22 mouse cellular contexts compared by ENCODE assay signal in the genomic region with DNA sequence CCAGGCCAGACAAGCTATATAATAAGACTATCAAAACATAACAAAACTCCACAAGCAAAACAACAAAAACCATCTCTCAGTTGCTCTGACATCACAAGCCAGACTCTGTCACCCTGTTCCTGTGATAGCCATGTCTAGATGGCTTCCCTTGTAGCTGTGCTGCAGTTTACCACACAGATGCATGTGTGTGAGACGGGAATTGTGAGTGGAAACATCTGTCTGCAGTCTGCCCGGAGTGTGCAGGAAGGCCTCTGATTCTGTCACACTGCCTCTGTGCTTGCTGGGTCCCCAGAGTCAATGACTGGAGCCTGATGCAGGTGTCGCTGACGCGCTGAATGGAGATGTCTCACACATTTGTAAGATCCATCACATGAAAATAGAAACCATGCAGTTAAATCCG.
DNase-seq lines count a peak whose midpoint lies in the region; ATAC-seq and TF ChIP-seq lines count a peak whose summit lies in the region.
"Had no signal": no experiment of that assay in that cellular context is flagged by ENCODE, and none has a peak within 500 bp of the region (broad histone marks: within the 10 kb centered on the region; RNA-seq: fewer than 3 reads in every experiment).

No protein-coding gene starts in this region.

- 0 out of 2 replicates have a peak, but pooled peaks cover 14% of the 10 kb centered on the region for H3K4me1 ChIP-seq in lung, embryonic 15.5 days
- no peaks in the 10 kb centered on the region for H3K4me1 ChIP-seq in lung, postnatal 0 days (ENCODE audit: insufficient read depth, low read depth, low read length)
- H3K4me1 ChIP-seq in limb, embryonic 11.5 days (ENCODE audit: control insufficient read depth, insufficient read depth, low read length): no peaks in the 10 kb centered on the region
- H3K4me1 ChIP-seq in thymus, adult 2 months (replicated peaks; ENCODE audit: control insufficient read depth, insufficient read depth, low read length): no peaks in the 10 kb centered on the region

- TF ChIP-seq EP300 in lung, postnatal 0 days (IDR thresholded peaks at IDR 0.05): no peak

- no peak for DNase-seq in lung, postnatal 0 days (ENCODE audit: low spot score)
- peak; percentile 48 for DNase-seq in forelimb bud, embryonic 11.5 days (ENCODE audit: low read depth, low spot score)
- peak; percentile 50 for DNase-seq in limb, embryonic 11.5 days (ENCODE audit: low spot score)
- no peak for DNase-seq in thymus, adult 2 months
- DNase-seq in cerebellum, adult 9-10 months: no peak
- DNase-seq: adrenal gland, adult 2 months; adrenal gland, postnatal 14 days; cerebellum, adult 11-12 months; cerebellum, adult 8-10 months; cerebellum, postnatal 14 days; gastrocnemius, postnatal 14 days; heart, adult 11 months had no signal

- 55% methylated on average over 6 of the region's 6 CpGs for WGBS in lung, embryonic 15.5 days
- WGBS in lung, postnatal 0 days: 68% methylated on average over 6 of the region's 6 CpGs
- 47% methylated on average over 6 of the region's 6 CpGs for WGBS in limb, embryonic 11.5 days
- WGBS in thymus, adult 2 months: 93% methylated on average over 6 of the region's 6 CpGs

- no peak overlapping the region for H3K4me3 ChIP-seq in lung, embryonic 15.5 days
- H3K4me3 ChIP-seq in lung, postnatal 0 days (ENCODE audit: low read depth, low read length): no peak overlapping the region
- no peak overlapping the region for H3K4me3 ChIP-seq in limb, embryonic 11.5 days (ENCODE audit: low read depth, low read length)
- no peak overlapping the region for H3K4me3 ChIP-seq in thymus, adult 2 months (ENCODE audit: control insufficient read depth, insufficient read depth, low read length)
- H3K4me3 ChIP-seq: embryonic facial prominence, embryonic 10.5 days; embryonic facial prominence, embryonic 13.5 days; erythroblast, embryonic 14.5 days; forebrain, embryonic 12.5 days; forebrain, embryonic 15.5 days; hindbrain, embryonic 12.5 days; hindbrain, embryonic 15.5 days had no signal

- H3K36me3 ChIP-seq in lung, embryonic 15.5 days: no peaks in the 10 kb centered on the region
- no peaks in the 10 kb centered on the region for H3K36me3 ChIP-seq in lung, postnatal 0 days (ENCODE audit: insufficient read depth, low read length)
- H3K36me3 ChIP-seq in limb, embryonic 11.5 days (ENCODE audit: control insufficient read depth, insufficient read depth, low read length): no peaks in the 10 kb centered on the region
- no peaks in the 10 kb centered on the region for H3K36me3 ChIP-seq in thymus, adult 2 months (ENCODE audit: control insufficient read depth, insufficient read depth, low read length)
- H3K36me3 ChIP-seq: embryonic facial prominence, embryonic 10.5 days; embryonic facial prominence, embryonic 13.5 days; forebrain, embryonic 12.5 days; forebrain, embryonic 15.5 days; hindbrain, embryonic 12.5 days; hindbrain, embryonic 15.5 days had no signal

- no peak overlapping the region for H3K9ac ChIP-seq in lung, embryonic 15.5 days
- no peak overlapping the region for H3K9ac ChIP-seq in lung, postnatal 0 days (replicated peaks; ENCODE audit: low read depth)
- H3K9ac ChIP-seq in limb, embryonic 11.5 days (ENCODE audit: low read length): no peak overlapping the region
- H3K9ac ChIP-seq: embryonic facial prominence, embryonic 13.5 days; forebrain, embryonic 12.5 days; forebrain, embryonic 15.5 days; hindbrain, embryonic 12.5 days; hindbrain, embryonic 15.5 days had no signal

- H3K27ac ChIP-seq in lung, embryonic 15.5 days: no peak overlapping the region
- no peak overlapping the region for H3K27ac ChIP-seq in lung, postnatal 0 days (ENCODE audit: low read length)
- H3K27ac ChIP-seq in limb, embryonic 11.5 days (replicated peaks; ENCODE audit: low read depth, low read length): no peak overlapping the region
- H3K27ac ChIP-seq in thymus, adult 2 months (ENCODE audit: control insufficient read depth, insufficient read depth, low read length): no peak overlapping the region
- H3K27ac ChIP-seq: embryonic facial prominence, embryonic 10.5 days; embryonic facial prominence, embryonic 13.5 days; forebrain, embryonic 12.5 days; forebrain, embryonic 15.5 days; hindbrain, embryonic 12.5 days; hindbrain, embryonic 15.5 days had no signal

- no peak for TF ChIP-seq CTCF in lung, postnatal 0 days (IDR thresholded peaks at IDR 0.05)
- TF ChIP-seq CTCF in thymus, adult 2 months (IDR thresholded peaks at IDR 0.05; ENCODE audit: borderline replicate concordance, control insufficient read depth, extremely low read depth, insufficient read depth, low read length, poor library complexity): no peak

- no peak for TF ChIP-seq POLR2A in thymus, adult 2 months (IDR thresholded peaks at IDR 0.05; ENCODE audit: control insufficient read depth, extremely low read depth, insufficient read depth, low read length, poor library complexity)

- H3K27me3 ChIP-seq in lung, embryonic 15.5 days: no peaks in the 10 kb centered on the region
- H3K27me3 ChIP-seq in lung, postnatal 0 days (replicated peaks; ENCODE audit: insufficient read depth, low read length): no peaks in the 10 kb centered on the region
- H3K27me3 ChIP-seq in limb, embryonic 11.5 days (ENCODE audit: control insufficient read depth, insufficient read depth, low read length): no peaks in the 10 kb centered on the region
- H3K27me3 ChIP-seq in thymus, adult 2 months (ENCODE audit: control insufficient read depth, insufficient read depth, low read length): no peaks in the 10 kb centered on the region
- H3K27me3 ChIP-seq: embryonic facial prominence, embryonic 13.5 days; hindbrain, embryonic 12.5 days; hindbrain, embryonic 15.5 days had no signal

- no peak overlapping the region for H3K4me2 ChIP-seq in lung, embryonic 15.5 days
- H3K4me2 ChIP-seq in lung, postnatal 0 days (replicated peaks; ENCODE audit: low read depth, low read length): no peak overlapping the region
- no peak overlapping the region for H3K4me2 ChIP-seq in limb, embryonic 11.5 days (ENCODE audit: low read depth, severe bottlenecking)
- H3K4me2 ChIP-seq: embryonic facial prominence, embryonic 13.5 days; forebrain, embryonic 12.5 days; forebrain, embryonic 15.5 days; heart, embryonic 11.5 days; hindbrain, embryonic 12.5 days; hindbrain, embryonic 15.5 days had no signal

- ATAC-seq in lung, embryonic 15.5 days (ENCODE audit: borderline replicate concordance, extremely low read depth, low FRiP score, low TSS enrichment): peak; percentile 47; the same call in 1 of the 2 replicates
- ATAC-seq in lung, postnatal 0 days: no peak
- ATAC-seq in limb, embryonic 11.5 days (ENCODE audit: insufficient number of reproducible peaks, low FRiP score, low TSS enrichment, low read depth): no peak
- ATAC-seq: CD4-positive, CD25-positive, alpha-beta regulatory T cell, adult 4 months; forebrain, embryonic 15.5 days had no signal

- no peaks in the 10 kb centered on the region for H3K9me3 ChIP-seq in lung, embryonic 15.5 days
- no peaks in the 10 kb centered on the region for H3K9me3 ChIP-seq in lung, postnatal 0 days (ENCODE audit: low read length)
- H3K9me3 ChIP-seq in limb, embryonic 11.5 days (ENCODE audit: control insufficient read depth, low read length): no peaks in the 10 kb centered on the region
- H3K9me3 ChIP-seq: embryonic facial prominence, embryonic 10.5 days; embryonic facial prominence, embryonic 13.5 days; forebrain, embryonic 12.5 days; forebrain, embryonic 15.5 days; hindbrain, embryonic 12.5 days; hindbrain, embryonic 15.5 days had no signal

Comparison
In these comparisons a context has a peak if more than half of its experiments do, and no peak if none do; other contexts are left out.
1. DNase-seq: peak in forelimb bud, embryonic 11.5 days (single experiment) and limb, embryonic 11.5 days (single experiment); none in lung, postnatal 0 days (single experiment), thymus, adult 2 months (single experiment) and cerebellum, adult 9-10 months (single experiment).